Mouse (Mus musculus) lung, postnatal 0 days (tissue): ENCODE data around the gene Osbpl10. TPM values are rescaled to one million over a fixed set of nuclear protein-coding genes. Genes with fewer than 3 reads are reported as not detected.
"Not testable (repeated sequence)": the region's sequence is repeated elsewhere in the genome, so short reads cannot be mapped to it uniquely, and the experiment has no call there.

Experiments used
- ATAC-seq: fragments of 200-750 bp; cut with Nextera tagmentation; 2 replicates; pipeline ENCODE4 v1.8.0; 2017; ENCODE audit warnings: moderate library complexity
- DNase-seq: peaks from one replicate; pipeline ENCODE4 v3.0.0-alpha.2; 2016; ENCODE audit warnings: low spot score
- H3K27ac ChIP-seq: fragments of 300-500 bp; sonication (generic); 2 replicates; pipeline ENCODE4 v1.5.1; 2014; ENCODE audit warnings: antibody characterized with exemption, mild to moderate bottlenecking, low read length, mixed read lengths
- H3K27me3 ChIP-seq: fragments of 300-500 bp; sonication (generic); replicated peaks from 2 replicates; pipeline ENCODE4 v1.6.1; 2014; ENCODE audit warnings: low read length, mixed read lengths; ENCODE audit not compliant: insufficient read depth
- H3K36me3 ChIP-seq: fragments of 300-500 bp; sonication (generic); 2 replicates; pipeline ENCODE4 v1.6.1; 2014; ENCODE audit warnings: low read length, mixed read lengths; ENCODE audit not compliant: insufficient read depth
- H3K4me1 ChIP-seq: fragments of 300-500 bp; sonication (generic); 2 replicates; pipeline ENCODE4 v1.6.1; 2014; ENCODE audit warnings: antibody characterized with exemption, low read depth, low read length, mixed read lengths; ENCODE audit not compliant: insufficient read depth
- H3K4me2 ChIP-seq: fragments of 300-500 bp; sonication (generic); replicated peaks from 2 replicates; pipeline ENCODE4 v1.6.1; 2014; ENCODE audit warnings: low read depth, mild to moderate bottlenecking, low read length, moderate library complexity, mixed read lengths
- H3K4me3 ChIP-seq: fragments of 300-500 bp; sonication (generic); 2 replicates; pipeline ENCODE4 v1.5.1; 2014; ENCODE audit warnings: low read depth, low read length
- H3K9ac ChIP-seq: fragments of 300-500 bp; sonication (generic); replicated peaks from 2 replicates; pipeline ENCODE4 v1.6.1; 2014; ENCODE audit warnings: low read depth, mild to moderate bottlenecking
- H3K9me3 ChIP-seq: fragments of 300-500 bp; sonication (generic); 2 replicates; pipeline ENCODE4 v1.6.1; 2016; ENCODE audit warnings: low read length, mixed read lengths
- CTCF ChIP-seq: IDR thresholded peaks from 2 replicates; pipeline ENCODE4 v1.5.1; 2016; ENCODE audit warnings: antibody characterized with exemption, mild to moderate bottlenecking
- EP300 ChIP-seq: IDR thresholded peaks from 2 replicates; pipeline ENCODE4 v1.6.1; 2016; ENCODE audit warnings: antibody characterized with exemption, mild to moderate bottlenecking, control low read depth
- WGBS: fragments of 180-500 bp; shearing (Covaris S2); extraction: QIAGEN DNeasy Blood & Tissue Kit; methylation state at CpG from one replicate; pipeline ENCODE4 v1.1.7; 2014; 5-methylcytosine and 5-hydroxymethylcytosine counted together
- polyA plus RNA-seq: library from polyadenylated mRNA; unstranded; fragments of >200 nt; fragmentation: Nextera tagmentation; extraction: Ambion mirVana; gene quantifications from 2 replicates; pipeline ENCODE4 v1.2.1, GENCODE M21; 2015

Osbpl10 gene
- polyA plus RNA-seq, 1 experiment from 2014 or later = 2.6 TPM

DNA sequence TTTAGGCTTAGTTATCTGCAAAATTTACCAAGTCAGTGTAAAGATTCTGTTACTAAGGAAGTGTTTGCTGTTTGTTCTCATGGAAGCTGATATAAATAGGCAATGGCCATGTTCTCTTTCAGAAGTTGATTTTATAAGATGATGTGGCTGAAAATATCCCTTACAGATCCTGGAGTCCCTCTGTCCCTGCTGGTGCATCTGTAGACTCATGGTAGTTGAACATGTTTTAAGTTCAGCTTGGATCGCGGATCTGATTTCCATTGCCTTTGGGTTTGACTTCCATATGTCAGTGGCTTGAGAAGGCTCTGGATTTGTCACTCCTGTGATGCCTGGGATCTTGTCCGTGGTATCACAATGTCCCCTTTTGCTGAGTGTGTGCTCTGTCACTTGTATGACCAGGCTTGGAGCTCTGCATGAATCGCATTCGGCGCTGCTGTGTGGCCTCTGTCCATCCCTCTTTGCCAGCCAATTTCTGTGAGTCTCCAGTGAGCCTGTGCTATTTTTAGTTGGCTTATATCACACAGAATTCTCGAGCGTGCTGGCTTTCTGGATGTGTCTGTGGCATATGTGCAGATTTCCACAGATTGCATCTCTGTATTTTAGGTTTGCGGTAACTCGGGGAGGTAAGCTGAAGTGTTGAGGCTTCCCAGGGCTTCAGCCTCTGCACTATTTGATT lies 45.5 kb downstream of the Osbpl10 start:
- H3K4me2 ChIP-seq = no peak overlapping the region
- H3K27ac ChIP-seq = no peak overlapping the region
- H3K9ac ChIP-seq = no peak overlapping the region
- TF ChIP-seq CTCF = no peak
- ATAC-seq (no peak), DNase-seq (no peak)
- no peaks in the 10 kb centered on the region for H3K4me1 ChIP-seq
- H3K36me3 ChIP-seq = no peaks in the 10 kb centered on the region
- H3K27me3 ChIP-seq = no peaks in the 10 kb centered on the region
- H3K4me3 ChIP-seq = no peak overlapping the region
- no peaks in the 10 kb centered on the region for H3K9me3 ChIP-seq
- 78% methylated on average over 10 of the region's 10 CpGs for WGBS

DNA sequence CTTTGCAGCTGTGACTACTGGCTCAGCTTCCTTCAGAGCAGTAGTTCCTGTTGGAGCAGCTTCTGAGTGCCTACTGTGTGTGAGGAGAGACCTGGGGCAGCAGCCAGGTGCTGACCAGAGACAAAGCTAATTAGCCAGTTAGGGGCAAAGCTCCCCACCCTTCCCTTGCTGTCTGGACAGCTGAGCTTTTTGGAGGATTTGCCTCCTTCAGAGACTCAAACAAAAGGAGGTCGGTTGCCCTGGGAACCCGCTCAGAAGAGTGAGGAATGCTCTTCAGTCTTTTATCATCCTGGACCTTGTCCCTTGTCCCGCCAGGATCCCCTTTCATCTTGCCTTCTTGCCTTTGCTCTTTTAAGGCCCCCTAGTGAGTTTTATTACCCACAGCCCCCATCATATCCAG lies 50.9 kb downstream of the Osbpl10 start:
- TF ChIP-seq EP300 (no peak), CTCF (no peak)
- ATAC-seq (no peak), DNase-seq (no peak)
- H3K9me3 ChIP-seq = no peaks in the 10 kb centered on the region
- H3K27ac ChIP-seq = no peak overlapping the region
- no peaks in the 10 kb centered on the region for H3K27me3 ChIP-seq
- WGBS = 21% methylated on average over 3 of the region's 3 CpGs
- H3K36me3 ChIP-seq = no peaks in the 10 kb centered on the region
- no peaks in the 10 kb centered on the region for H3K4me1 ChIP-seq
- no peak overlapping the region for H3K9ac ChIP-seq
- no peak overlapping the region for H3K4me3 ChIP-seq
- no peak overlapping the region for H3K4me2 ChIP-seq

DNA sequence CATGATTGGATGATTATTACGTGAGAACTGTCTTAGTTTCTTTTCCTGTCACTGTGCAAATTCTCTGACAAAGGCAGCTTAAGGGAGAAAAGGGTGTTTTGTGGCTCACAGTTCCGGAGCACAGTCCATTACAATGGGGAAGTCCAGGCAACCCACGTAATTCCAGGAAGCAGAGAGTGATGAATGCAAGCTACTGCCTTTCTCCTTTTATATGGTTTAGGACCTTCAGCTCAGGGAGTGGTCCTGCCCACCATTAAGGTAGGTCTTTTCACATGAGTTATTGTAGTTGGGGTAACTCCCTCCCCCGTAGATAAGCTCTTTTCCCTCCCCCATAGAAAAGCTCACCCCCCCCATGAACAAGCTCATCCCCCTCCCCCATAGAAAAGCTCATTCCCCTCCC lies 52.2 kb downstream of the Osbpl10 start:
- H3K4me1 ChIP-seq = no peaks in the 10 kb centered on the region
- TF ChIP-seq CTCF (no peak), EP300 (no peak)
- H3K36me3 ChIP-seq = no peaks in the 10 kb centered on the region
- no peak overlapping the region for H3K4me2 ChIP-seq
- H3K9ac ChIP-seq = no peak overlapping the region
- no peak overlapping the region for H3K4me3 ChIP-seq
- no peaks in the 10 kb centered on the region for H3K27me3 ChIP-seq
- ATAC-seq (no peak), DNase-seq (no peak)
- H3K9me3 ChIP-seq = no peaks in the 10 kb centered on the region
- WGBS = 80% methylated on average over 4 of the region's 4 CpGs
- H3K27ac ChIP-seq = no peak overlapping the region

DNA sequence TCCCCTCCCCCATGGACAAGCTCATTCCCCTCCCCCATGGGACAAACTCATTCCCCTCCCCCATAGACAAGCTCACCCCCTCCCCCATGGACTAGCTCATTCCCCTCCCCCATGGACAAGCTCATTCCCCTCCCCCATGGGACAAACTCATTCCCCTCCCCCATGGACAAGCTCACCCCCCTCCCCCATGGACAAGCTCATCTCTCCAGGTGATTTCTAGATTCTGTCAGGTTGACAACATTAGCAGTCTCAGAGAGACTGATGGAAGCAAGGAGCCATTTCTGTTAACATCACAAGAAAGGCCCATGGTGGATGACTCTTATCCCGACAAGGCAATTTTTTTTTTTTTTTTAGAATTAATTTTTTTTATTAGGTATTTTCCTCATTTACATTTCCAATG lies 52.7 kb downstream of the Osbpl10 start:
- H3K4me3 ChIP-seq, H3K4me2 ChIP-seq, H3K27me3 ChIP-seq, H3K36me3 ChIP-seq, H3K4me1 ChIP-seq, H3K27ac ChIP-seq, ATAC-seq, H3K9me3 ChIP-seq, DNase-seq, H3K9ac ChIP-seq: not testable (repeated sequence)
- WGBS = 67% methylated on average over 1 of the region's 1 CpGs

DNA sequence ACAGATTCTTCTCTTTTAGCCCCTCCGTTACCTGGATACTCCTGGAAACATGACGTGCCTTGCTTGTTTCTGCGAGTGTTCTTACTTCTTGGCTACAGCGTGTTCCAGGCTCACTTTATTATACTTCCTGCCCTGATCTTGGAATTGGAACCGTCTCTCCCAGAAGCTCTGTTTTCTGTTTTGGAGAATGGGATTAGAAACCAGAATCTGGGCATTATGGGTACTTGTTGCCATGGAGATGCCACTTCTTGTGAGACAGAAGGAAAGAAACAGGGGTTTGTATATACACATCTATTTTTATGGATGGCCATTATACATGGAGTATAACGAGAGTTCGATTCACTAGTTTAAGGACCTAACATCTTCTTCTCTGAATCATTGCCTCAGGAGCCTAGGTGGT lies 54.4 kb downstream of the Osbpl10 start:
- no peak overlapping the region for H3K27ac ChIP-seq
- DNase-seq (no peak), ATAC-seq (no peak)
- no peaks in the 10 kb centered on the region for H3K27me3 ChIP-seq
- H3K9ac ChIP-seq = no peak overlapping the region
- H3K4me2 ChIP-seq = no peak overlapping the region
- no peaks in the 10 kb centered on the region for H3K36me3 ChIP-seq
- TF ChIP-seq CTCF = no peak
- TF ChIP-seq EP300 = no peak
- 91% methylated on average over 7 of the region's 7 CpGs for WGBS
- H3K4me1 ChIP-seq = no peaks in the 10 kb centered on the region
- H3K4me3 ChIP-seq = no peak overlapping the region
- H3K9me3 ChIP-seq = no peaks in the 10 kb centered on the region

DNA sequence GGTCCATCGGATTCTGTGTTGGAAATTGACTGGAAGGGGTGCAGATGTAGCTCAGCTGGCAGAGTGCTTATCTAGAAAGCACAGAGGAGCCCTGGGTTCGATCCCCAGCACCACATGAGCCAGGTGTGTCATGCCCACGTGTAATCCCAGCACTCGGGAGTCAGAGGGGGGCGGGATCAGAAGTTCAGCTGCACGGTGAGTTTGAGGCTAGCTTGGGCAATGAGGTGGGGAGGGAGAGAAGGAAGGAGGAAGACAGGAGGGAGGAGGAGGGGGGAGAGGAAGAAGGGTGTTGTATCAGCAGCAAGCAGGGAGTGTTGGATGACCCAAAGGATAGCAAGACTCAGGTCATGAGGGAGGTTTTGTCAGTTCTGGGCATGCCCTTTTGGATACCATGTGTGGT lies 55.9 kb downstream of the Osbpl10 start:
- 57% methylated on average over 6 of the region's 6 CpGs for WGBS

DNA sequence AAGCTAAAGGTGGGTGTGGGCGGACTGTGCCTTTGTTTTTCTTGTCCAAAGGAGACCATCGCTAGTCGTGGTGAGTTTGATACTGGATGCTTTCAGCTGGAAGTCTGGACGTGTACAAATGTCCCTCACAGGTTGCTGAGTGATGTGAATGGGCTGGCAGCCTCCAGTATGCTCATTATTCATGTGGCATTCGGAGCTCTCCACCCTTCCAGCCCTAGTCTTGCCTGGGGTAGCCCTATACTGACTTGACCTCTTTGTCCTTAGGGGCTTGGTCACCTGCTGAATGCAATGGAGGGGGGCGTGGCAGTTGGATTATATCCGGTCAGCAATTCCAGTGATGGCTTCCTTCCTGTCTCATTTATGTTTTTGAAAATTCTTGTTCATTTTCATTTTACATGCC lies 56.4 kb downstream of the Osbpl10 start:
- Histone ChIP-seq H3K4me3 (no peak overlapping the region), H3K36me3 (no peaks in the 10 kb centered on the region), H3K4me1 (no peaks in the 10 kb centered on the region), H3K9me3 (no peaks in the 10 kb centered on the region), H3K27ac (no peak overlapping the region), H3K4me2 (no peak overlapping the region), H3K9ac (no peak overlapping the region), H3K27me3 (no peaks in the 10 kb centered on the region)
- WGBS = 66% methylated on average over 7 of the region's 7 CpGs
- TF ChIP-seq EP300 (no peak), CTCF (no peak)
- no peak for ATAC-seq
- no peak for DNase-seq

More for the DNA sequence above, 55.9 kb downstream of the Osbpl10 start:
- Histone ChIP-seq H3K4me3 (no peak overlapping the region), H3K27me3 (no peaks in the 10 kb centered on the region), H3K4me1 (no peaks in the 10 kb centered on the region), H3K9me3 (no peaks in the 10 kb centered on the region), H3K4me2 (no peak overlapping the region), H3K36me3 (no peaks in the 10 kb centered on the region), H3K9ac (no peak overlapping the region), H3K27ac (no peak overlapping the region)
- no peak for ATAC-seq
- no peak for DNase-seq
- TF ChIP-seq EP300 = no peak
- no peak for TF ChIP-seq CTCF
